Mouse (Mus musculus): ENCODE results near the gene Foxn3.

Foxn3 gene

DNA sequence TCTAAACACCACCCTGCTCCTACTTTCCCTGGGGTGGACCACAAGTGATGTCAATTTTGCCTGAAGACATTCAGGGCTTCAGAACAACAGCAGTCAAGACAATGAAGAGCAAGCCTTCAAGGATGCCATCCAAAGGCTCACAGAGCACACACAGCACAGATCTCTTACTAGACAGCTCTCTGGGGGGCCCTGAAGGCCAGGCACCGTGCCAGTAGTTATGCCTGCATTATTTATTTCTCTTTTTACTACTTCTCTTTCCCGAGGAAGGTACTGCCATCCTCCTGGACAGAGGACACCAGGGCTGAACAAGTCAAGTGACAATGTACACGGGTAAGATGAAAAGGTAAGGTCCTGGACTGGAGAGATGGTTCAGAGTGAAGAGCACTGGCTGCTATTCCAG lies 154.7 kb downstream of the Foxn3 start:
- no peak for DNase-seq

DNA sequence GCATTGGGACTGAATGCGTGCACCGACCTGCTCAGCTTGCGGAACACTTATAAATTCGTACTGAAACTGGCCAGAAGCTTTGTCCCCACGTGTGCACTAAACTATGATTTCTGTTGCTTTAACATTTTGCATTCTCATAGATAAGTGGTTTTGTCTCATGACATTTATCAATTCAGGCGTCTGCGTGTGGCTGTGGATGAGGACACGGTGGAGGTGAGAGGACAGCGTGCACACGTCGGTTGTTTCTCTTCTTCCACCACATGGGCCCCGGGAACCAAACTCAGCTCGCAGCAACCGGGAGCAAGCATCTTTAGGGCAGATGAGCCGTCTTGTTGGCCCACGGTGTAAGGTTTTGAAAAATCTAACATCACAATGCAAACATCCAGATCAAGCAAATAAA lies 155.3 kb downstream of the Foxn3 start:
- no peak for DNase-seq

DNA sequence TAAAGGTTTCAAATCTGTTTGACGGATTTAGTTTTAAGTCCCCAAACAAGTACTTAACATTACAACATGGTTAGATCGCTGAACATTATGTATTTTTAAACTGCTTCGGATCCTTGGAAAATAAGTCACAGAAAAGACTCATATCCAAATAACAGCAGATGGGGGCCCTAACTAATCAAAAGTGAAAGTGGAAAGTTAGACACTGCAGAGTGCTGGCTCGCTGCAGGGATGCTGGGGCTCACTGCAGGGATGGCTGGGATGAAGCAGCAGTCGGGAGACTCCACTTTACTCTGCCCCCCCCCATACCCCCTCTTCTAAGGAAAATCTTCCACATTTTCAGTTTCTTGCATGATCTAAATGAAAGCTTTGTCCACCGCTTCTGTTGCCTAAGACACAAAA lies 156.1 kb downstream of the Foxn3 start:
- DNase-seq, result no peak

DNA sequence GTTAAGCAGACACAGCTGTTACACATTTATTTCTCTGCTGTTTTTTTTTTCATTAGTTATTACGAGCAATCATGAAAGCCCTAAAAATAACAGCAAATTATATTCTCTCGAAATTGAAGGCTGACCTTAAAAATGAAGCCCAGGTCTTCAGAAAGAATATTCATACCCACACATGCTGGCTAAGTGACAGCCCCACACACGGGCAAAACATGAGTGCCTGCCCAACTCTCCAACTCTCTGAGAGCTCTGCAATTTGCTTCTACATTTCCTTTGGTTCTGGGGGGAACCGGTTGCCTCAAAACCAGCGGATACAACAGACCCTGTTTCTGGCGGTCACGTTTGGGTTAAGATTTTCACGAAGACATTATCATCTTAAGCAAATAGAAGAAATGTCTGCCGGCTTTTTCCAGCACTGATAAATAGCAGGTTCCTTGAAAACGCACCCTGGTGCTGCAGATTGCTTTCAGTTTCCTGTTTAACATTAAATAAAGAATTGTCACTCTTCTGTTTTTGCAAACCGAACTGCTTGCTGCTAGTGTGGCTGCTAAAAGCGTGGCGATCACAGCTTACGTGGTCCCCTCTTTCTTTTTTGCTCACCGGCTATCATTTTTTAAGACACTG lies 156.6 kb downstream of the Foxn3 start:
- DNase-seq, result no peak

DNA sequence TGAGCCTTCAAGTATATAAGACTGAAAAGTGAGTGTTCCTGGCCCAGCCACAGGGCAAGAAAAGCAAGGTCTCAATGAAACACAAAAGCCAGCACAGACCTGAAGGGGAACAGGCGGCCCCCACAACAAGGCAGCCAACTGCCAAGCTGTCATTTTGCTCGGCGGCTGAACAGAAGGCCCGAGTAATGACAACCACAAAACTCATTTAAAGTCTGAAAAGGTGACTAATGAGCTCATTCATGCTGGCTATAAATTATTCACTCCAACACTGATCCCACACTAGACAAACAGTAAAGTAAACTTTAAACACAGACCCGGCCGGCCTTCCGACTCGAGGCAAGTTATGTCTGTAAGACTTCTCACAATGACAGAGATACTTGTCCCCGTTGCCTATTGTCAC lies 157.1 kb downstream of the Foxn3 start:
- DNase-seq, result peak; percentile 35

DNA sequence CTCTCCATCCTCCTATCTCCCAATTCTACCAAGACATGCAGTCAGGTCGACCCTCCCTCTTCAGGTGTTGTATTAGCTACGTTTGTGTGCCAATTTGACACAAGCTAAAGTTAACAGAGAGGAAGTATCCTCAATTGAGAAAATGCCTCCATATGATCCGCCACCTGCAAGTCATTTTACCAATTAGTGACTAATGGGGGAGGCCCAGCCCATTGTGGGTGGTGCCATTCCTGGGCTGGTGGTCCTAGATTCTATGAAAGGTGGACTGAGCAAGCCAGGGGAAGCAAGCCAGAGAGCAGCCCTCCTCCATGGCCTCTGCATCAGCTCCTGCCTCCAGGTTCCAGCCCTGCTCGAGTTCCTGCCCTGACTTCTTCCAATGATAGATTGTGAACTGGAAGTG lies 158.0 kb downstream of the Foxn3 start:
- DNase-seq, result no peak

DNA sequence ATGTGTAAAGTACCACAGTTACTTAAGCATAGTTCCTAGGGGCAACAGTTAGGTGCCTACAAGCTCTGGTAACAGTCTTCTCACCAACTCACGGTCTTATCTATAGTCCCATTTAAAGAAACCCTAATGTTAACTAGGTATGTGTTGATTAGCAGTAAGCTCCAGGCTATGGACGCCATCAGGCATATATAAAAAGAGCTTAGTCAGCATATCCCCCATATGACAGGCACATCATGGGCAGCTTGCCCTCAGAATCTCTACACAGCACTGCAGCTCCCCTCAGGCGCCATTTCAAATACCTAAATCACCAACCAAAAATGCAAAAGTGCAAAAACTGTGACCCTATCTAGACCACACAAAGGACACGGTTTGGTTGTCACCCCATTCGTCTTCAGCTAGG lies 160.4 kb downstream of the Foxn3 start:
- DNase-seq, result no peak

DNA sequence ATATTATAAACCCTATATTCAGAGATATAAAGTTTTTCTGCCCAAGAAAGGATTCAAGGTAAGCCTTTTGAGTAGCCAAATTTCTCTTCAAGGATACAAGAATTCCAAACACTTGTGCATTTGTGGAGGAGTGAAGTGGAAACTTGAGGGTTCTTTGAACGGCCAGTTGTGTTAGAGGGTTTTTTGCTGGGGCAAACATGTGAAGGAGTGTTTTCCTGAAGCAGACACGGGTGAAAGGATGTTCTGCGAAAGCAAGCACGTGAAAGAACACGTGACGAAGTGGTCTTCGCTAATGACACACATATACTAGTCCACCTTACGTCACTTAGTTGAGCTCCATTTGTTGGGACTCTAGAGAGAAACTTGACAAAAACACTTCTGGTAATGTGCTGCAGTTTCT lies 162.5 kb downstream of the Foxn3 start:
- no peak for DNase-seq

DNA sequence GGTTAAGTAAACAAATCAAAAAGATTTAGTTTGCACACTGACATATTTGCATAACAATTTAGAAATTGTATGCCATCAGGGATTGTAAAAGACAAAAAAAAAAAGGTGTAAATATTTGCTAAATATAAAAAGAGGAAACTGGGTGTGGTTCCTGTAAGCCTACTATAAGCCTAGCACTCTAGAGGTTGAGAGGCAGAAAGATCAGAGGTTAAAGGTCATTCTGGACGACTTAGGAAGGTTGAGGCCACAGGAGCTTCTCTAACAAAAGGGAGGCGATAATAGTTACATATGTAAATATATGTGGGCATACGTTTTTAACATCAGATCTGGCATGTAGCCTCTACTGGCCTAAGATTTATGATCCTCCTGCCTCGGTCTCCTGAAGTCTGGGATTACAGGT lies 163.8 kb downstream of the Foxn3 start:
- no peak for DNase-seq

DNA sequence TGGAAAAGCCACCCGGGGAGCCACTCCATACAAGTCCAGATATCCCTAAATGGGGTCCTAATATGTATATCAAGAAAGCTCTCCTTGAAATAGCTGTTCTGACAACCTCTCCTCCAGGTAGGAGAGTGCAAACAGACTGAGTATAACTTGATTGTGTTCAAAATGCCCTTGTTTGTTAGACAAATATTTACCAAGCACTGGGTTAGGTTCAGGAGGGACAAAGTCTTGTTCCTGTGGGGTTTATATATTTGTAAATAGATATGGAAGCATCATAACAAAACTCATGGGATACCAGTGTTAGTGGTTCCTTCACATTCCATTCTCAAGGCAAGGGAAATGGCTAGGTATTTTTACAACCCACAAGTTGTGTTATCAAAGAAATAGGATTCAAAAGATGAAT lies 166.9 kb downstream of the Foxn3 start:
- no peak for DNase-seq

DNA sequence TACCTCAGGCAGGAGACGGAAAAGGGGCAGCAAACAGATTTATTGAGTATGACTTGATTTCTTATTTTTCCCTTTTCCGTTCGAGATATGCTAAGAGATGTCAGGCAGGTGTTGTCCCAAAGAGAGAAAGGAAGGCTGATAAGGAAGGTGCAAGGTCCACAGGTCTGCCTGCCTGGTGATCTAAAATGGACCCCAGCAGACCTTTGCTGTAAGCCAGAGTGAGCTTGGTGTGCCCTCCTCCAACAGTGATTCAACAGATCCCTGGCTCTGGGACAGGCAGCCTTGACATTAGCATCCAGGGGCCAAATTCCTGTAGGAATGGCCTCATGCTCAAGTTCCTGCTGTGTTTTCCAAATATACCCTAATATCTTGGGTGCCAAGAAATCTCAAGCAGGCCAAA lies 168.3 kb downstream of the Foxn3 start:
- DNase-seq, result no peak

DNA sequence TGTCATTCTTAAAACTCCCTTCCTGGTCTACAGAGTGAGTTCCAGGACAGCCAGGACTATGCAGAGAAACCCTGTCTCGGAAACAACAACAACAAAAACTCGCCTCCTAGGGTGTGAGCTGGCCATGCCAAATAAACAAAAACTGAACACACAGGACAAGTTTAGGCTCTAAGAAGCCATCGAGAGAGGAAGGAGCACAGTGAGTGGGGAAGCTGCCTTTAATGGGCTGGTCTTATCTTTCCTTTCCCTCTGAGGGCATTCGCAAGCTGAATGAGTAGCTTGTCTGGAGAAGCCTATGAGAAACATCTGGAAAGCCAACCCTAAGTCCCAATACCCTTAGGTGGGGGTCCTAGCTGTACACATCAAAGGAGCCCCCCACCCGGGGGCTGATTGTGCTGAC lies 168.7 kb downstream of the Foxn3 start:
- no peak for DNase-seq

DNA sequence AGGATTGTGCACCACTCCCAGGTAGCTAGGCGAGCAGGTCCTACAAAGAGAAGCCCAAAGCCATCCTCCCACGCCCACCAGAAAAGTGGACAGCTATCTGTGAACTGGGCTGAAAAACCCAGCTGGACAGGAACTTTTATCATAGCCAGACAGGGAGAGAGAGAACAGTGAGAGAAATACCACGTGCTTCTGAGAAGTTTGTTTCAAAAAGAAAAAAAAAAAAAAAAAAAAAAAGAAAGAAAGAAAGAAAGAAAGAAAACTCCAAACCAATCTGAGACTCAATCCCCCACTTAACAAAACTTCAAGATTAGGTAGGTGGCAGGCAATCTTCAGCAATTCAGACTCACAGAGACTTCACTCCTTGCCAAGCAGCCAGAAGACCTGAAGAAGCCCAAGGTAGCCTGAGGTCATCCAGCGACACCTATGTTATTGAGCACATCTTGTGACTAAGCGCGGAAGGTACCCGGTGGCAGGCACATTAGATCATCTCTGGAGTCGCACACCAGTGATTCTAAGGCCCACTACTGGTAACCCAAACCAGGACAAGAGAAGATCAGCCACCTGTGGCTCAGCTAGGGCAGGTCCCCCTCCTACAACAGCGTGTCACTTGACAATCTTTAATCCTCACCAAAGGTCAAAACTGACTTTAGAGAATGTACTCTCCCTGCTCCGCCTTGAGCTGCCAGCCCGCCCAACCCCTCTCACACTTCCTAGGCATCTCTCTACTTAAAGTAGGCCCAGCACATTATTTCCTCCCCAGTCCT lies 169.3 kb downstream of the Foxn3 start:
- DNase-seq, result no peak

DNA sequence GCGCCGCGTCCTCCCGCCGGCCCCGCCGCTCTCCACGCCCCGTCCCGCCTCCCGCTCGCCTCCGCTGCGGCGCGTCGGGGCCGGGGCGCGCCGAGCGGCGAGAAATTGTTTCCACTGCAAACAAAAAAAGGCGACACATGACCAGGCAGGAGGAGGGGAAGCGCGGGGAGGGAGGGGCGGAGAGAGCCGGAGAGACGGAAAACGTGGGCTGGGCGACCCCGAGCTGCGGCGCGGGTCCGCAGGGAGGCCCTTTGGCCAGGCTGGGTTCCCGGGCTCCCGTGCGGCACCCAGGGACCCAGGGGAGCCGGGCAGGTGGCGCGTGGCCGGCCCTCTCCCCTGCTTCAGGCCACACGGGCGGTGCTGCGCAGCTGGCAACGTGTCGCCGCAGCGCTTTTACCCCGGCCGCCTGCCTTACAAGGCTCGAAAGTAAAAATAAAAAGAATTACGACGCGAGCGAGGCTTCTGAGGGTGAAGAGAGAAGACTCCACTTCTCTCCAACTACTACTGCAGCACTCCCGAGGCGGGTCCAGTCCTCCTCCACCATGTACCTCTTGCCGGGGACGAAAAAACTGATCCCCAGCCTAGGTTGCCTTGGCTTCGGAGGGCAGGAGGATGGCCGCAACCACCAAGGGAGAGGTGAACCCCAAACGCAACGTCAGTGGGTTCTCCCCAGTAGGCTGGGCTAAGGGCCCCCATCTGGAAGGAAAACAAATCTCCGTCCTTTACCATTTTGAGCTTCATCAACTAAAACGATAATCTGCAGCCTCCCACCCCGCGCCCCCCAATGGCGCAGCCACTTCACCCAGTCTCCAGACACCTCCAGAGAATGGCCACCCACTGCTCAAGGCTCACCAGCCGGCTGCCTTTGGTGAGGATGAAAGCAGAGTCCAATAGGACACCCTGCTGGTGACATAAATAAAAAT lies 170.2 kb downstream of the Foxn3 start:
- peak; percentile 90 for DNase-seq

DNA sequence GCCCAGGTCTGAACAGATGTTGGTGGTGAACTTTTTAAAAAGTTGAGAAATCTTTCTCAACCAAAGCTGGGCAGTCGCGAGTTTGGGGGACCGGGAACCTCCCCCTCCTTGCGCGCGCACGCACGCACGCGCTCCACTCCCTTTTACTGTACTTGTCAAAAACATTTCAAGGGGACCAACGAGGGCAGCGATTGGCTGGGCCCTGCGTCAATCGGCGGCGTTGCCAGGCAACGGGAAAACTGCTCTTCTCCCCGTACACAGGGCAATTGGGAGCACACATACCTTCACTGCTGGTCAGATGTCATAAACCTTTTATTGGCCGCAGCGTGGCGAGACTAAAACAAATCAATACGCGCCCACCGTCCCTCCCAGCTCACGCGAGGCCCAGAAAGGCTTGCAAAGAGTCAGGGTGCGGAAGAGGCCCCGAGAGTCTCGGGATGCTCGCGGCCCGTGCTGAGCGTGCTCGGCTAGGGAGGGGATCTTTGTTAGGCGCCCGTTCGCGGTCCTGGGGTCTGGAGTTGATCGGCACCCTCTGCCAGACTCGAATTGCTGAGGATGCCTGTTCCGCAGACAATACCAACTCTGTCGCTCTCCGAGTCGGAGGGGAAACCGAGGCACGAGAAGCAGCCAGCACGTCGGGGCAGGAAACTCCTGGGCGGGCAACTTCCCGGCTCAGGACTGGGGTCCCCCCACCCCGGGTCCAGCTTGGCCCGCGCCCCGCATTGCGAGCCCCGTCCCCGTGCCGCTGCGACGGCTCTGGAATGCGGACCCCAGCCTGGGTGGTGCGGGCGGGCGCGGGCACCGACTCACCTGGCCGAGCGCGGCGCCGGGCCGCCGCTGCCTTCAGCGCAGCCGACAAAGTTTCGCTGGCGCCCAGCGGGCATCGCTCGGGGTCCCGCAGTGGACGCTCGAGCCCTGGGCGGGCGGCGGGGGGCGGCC lies 171.2 kb downstream of the Foxn3 start:
- peak; percentile 100 for DNase-seq

DNA sequence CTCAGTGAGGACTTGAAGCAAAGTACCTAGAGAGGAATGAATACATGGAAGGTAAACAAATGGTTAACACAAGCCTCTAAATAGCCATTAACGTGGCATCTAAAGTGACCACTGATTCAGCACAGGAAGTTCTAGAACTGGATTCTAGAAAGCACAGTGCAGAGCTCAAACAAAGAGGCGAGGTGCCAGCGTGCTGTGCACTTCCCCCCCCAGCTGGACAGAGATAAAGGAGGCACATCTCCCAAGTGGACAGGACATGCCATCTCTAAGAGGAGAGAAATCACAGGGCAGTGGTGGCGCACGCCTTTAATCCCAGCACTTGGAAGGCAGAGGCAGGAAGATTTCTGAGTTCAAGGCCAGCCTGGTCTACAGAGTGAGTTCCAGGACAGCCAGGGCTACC lies 173.0 kb downstream of the Foxn3 start:
- DNase-seq, result no peak

DNA sequence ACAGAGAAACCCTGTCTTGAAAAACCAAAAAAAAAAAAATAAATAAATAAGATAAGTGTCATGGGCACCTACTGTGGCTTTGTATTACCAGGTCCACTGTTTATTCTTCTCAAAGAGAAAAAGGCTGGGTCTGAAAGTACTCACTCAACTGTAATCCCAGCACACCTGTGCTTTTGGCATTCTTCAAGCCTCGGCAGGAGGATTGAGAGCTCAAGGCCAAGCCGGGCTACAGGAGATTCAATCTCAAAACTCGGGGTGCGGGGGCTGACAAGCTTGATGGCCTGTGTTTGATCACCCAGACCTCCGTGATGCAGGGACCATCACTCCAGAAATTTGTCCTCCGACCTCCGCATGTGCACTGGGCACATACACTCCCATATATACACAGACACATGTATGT lies 174.1 kb downstream of the Foxn3 start:
- no peak for DNase-seq

DNA sequence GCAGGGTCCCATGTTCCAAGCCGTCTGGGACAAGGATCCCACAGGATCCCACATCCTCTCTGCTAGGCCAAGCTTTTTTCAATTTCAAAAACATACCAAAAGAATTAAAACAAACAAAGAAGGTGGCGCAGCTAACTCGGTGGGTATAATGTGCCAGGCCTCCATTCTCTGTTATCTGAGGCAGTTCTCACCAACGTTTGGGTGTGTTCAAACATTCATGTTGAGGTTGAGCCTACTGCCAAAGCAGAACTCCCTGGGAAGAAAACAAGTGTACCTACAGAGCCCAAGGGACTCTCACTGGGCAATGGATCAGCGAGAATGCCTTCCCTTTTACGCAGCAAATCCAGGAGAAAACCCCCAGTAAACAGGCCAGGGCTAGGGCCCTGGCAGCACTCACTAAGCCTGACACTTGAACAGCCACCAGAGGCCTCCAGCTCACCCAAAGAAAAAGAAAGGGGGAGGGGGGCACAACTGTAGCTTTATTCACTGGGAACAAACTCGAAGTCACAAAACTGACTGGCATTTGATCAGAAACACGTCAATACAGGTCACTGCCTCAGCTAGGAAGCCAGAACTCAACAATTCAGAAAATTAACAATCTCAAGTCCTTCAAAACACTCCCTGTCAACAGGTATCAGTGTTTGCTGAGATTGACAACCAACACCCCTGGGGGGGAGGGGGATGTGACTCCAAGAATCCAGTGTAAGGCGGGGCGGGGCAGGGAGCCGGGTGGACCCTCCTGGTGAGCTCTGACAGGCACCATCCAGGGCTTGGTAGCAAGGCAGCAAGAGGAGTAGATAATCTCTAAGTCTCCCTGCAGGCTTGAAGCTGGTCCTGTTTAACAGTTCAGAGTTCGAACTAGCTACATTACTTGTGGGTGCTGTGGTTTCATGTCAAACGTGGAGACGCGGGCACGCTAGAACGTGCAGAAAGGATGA lies 177.2 kb downstream of the Foxn3 start:
- no peak for DNase-seq

DNA sequence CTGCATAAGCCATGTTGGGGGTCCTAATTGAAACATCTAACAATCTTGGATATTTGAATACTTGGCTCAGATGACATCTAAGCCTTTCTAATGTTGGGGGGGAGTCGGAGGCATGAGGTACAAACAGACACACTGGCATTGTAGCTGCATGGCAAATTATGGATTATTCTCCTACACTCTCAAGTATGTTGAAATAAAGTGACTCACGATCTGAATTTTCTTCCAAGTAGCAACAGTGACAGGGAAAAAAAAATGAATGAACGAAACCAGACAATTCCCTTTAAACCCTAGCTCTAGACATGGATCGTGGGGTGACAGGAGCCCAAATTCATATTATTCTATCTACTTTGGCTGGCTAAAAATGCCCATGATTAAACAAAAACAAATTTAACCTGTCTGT lies 178.3 kb downstream of the Foxn3 start:
- DNase-seq, result no peak

DNA sequence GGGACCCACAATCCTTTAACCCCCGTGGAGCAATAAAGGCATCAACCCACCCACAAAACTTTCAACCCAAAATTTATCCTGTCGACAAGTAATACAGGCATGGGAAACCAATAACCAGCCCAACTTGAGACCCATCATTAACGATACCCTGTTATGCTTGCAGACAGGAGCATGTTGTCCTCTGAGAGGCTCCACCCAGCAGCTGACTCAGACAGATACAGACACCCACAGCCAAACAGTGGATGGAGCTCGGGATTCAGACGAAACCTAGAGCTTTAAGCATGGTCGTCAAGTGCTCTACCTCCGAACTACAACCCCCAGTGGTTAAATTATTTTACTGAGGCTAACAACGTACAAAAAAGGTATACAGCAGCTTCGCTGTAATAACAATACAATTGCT lies 182.1 kb downstream of the Foxn3 start:
- DNase-seq, result no peak

DNA sequence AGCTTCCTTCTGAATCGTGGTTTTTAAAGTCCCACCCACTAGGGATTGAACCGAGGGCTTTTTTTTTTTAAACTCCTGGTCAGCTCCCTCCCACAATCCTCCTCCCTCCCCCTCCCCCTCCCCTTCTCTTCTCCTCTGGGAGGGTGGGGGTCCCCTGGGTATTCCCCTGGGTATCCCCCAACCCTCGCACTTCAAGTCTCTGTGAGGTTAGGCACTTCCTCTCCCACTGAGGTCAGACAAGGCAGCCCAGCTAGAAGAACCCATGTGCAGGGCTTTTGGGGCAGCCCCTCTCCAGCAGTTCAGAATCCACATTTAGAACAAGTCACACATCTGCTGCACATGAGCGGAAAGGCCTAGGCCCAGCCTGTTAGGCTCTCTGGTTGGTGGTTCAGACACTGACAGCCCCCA lies 182.5 kb downstream of the Foxn3 start:
- DNase-seq, result no peak

DNA sequence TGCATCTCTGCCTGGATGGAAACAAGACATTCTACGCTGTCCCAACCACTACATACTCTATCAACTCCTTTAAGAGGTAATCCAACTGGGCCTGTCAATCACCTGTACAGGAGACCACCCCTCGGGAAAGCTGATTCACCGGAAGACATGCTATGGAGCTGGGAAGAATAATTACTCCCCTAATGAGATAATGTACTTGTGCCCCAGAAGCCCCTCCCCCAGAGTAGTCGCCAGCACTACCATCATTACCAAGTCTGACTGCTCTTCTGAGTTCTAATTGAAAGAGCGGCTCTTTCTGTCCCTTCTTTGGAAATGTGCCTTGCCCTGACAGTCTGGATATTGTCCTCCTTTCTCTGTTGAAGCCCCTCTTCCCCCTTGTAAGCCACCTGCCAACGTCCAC lies 183.3 kb downstream of the Foxn3 start:
- DNase-seq, result no peak
